Mouse (Mus musculus): ENCODE measurements around the gene Cyth4.

Gene Cyth4

DNA sequence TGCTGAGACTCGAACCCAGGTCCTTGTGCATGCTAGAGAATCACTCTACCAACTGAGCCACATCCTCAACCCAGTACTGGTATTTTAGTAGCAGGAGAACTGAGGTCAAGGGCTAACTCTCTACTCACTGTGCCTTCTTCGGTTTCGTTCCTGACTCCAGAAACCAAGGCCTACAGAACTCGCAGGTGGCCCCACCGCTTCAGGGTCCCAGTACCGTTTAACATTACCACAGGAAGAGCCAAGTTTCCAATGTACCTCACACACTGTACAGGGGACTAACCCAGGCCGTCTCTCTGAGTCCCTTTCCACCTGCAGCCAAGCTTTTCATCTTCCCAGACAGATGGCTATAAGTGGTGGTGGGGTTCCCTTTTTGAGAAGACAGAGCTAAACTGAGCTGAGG, 11.4 kb upstream of the Cyth4 start:
- DNase-seq (ENCODE audit: low read depth, low spot score) = no peak

DNA sequence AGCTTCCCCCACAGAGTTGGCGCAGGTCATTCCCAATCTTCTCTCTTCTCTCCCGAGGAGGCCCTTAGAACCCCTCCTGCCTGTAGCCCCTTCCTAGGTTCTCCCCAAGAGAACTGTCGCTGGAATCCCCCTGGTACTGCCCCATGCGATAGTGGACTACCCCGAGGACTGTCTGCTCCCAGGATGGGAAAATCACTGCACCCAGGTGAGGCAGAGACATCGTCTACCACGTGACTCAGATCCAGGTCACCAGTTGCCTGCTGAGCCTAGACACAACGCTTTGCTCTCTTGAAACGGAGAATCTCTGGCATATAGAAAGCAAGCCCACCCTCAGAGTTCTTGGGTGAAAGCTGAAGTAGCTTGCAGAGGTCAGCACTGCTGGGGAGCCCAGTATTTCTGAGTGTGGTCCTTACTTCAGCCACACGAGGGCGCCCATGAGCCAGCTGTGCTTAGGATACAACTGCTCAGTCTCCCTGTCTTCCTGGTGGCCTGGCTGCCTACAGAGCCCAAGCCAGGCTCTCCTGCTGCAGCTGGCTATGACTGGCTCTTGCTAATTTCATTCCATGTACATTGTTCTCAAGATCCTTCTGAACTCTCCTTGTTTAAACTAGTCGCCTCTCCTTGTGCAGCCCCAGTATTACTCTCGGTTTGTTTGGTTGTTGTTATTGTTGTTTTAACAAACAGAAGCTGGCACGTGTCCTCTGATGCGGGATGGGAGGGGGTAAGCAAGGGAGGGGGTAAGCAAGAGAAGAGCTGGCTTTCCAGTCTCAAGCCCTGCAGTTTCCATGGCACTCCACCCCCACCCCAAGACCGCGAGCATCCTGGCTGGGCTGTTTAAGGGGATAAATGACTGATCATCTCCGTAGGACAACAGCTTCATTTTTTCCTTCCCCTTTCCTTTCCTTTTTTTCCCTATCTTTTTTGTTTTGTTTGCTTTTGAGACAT, 9.5 kb upstream of the Cyth4 start:
- DNase-seq (ENCODE audit: low read depth, low spot score) = peak; percentile 91

DNA sequence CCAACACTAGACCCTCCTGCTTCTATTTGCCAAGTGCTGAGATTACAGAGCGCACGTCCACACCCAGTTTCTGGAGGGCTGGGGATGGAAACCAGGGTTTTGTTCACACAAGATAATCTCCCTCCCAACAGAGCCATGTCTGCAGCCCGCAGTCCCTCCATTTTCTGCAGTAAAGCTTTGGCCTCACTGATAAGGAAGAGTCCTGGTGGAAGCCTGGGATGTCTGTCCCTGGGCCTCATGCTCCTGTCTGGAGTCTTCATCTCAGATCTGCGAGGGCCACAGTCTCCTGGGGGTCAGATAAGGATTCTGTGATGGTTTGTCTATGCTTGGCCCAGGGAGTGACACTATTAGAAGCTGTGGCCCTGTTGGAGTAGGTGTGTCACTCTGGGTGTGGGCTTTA, 8.8 kb upstream of the Cyth4 start:
- DNase-seq (ENCODE audit: low read depth, low spot score) = no peak

GRCm38 (mm10) chr15:78588900-78589299, 7.9 kb upstream of the Cyth4 start:
- no peak for DNase-seq (ENCODE audit: low read depth, low spot score)

GRCm38 (mm10) chr15:78589936-78590335, 6.9 kb upstream of the Cyth4 start:
- DNase-seq (ENCODE audit: low read depth, low spot score) = no peak

DNA sequence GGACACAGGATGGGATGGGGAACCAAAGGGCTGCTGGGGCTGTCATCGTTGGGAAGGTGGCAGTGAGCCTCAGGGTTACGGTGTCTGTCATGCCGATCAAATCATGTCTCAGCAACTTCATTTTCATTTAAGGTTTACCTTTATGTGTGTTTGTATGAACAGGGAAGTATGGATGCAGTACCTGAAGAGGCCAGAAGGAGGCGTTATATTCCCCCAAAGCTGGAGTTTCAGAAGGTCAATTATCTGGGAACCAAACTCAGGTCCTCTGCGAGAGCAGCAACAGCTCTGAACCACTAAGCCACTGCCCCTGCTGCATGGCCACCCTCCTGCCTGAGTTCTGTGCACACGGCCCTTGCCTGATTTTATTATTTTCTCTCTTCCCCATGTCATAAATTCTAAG, 6.1 kb upstream of the Cyth4 start:
- peak; percentile 56 for DNase-seq (ENCODE audit: low read depth, low spot score)

GRCm38 (mm10) chr15:78591680-78592451, 5.0 kb upstream of the Cyth4 start:
- peak; percentile 79 for DNase-seq (ENCODE audit: low read depth, low spot score)

DNA sequence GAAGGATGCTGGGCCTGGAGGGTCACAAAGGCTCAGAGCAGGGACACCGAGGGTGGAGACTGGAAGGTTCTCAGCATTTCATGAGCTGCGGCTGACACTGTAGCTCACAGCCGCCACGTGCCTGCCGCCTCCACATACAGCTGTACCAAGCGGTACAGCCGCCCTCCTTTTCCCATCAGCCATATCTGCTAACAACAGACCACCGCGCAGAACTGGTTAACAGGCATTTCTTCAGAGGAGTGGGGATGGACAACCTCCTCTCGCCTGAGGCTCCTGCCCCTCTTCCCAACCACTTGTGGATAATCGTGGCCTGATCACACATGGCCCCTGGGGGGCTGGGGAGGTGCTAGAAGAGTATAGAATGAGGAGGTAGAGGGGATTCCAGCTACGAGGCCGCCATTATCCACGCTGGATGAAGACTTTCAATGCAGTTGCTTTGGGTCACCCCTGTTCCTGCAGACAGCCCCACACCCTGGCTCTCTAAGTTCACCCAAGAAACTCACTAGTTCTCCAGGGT, 4.3 kb upstream of the Cyth4 start:
- DNase-seq (ENCODE audit: low read depth, low spot score) = peak; percentile 61

DNA sequence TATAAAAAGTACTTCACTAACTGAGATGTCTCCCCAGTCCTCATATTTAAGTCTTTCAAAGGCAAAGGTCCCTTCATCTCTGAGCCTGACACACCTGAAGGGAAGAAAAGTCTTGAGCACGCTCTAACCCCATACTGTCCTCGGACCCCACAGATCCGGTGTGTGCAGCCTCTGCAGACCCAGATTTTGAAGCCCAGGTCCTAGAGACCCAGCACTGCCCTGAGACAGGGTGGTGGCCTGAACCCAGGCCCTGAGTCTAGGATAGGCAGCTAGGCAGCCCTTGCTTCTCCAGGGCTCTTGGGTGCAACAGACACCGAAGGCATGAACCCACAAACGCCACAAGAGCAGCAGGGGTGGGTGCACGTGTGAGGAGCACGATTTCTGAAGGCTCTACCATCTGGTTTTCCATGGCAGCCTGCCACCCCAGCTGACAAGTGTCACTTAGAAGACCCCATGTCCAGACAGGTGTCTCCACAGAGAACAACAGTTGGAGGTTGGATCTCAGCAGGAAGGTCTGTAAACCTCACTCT, 2.9 kb upstream of the Cyth4 start:
- no peak for DNase-seq (ENCODE audit: low read depth, low spot score)

DNA sequence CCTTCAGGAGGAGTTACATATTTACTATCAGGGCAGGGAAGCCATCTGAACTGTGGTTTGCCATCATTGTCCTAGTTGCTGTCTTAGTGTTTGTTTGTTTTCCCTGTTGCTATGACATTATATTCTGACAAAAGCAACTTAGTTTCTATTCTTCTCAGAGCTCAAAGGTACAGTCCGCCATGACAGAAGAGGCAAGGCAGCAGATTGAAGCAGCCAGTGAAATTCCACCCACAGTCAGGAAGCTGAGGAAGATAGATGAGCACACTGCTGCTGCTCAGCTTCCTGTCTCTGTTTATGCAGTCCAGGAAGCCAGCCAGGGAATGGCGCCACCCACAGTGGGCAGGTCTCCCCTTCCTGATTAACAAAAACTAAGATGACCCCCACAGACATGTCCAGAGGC, 2.0 kb upstream of the Cyth4 start:
- peak; percentile 80 for DNase-seq (ENCODE audit: low read depth, low spot score)

- peak; percentile 57 for DNase-seq (ENCODE audit: low read depth, low spot score)
These were observed 1.4 kb upstream of the Cyth4 start for GRCm38 (mm10) chr15:78595468-78595867.

GRCm38 (mm10) chr15:78596504-78596903, 343 bp upstream of the Cyth4 start:
- no peak for DNase-seq (ENCODE audit: low read depth, low spot score)

DNA sequence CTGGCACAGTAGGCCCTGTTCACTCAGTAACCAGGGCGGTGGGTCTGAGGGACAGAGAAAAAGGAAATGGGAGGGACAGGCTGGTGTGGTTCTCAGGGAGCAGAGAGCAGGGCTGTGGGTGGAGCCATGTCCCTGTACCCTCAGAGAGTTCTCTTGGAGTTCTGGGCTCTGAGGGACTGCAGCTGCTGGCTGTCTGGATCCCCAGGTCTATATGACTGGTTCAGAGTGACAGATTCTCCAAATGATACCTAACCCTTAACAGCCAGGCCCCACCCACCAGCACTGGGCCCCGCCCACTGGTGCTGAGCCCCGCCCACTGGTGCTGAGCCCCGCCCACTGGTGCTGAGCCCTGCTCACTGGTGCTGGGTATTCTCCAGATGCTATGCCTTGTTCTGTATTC, 882 bp downstream of the Cyth4 start:
- DNase-seq (ENCODE audit: low read depth, low spot score) = peak; percentile 83

DNA sequence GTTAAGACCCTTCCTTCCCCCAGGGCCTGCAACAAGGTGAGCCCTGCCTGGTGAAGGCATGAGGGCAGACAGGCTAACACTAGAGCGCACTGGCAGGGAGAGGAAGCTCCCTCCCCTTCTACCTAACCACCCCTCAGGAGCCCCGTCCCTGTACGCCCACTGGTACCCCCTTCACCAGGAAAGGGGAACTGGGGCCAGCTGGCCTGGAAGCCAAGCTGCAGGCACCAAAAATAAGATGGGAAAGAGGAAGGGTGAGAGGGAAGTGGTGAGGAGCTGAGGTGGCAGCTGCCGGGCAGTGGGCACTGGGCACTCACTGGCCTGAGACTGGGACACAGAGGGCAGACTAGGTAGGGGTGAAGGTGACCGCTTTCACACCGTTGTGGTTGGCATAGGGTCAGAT, 2.3 kb downstream of the Cyth4 start:
- no peak for DNase-seq (ENCODE audit: low read depth, low spot score)

- no peak for DNase-seq (ENCODE audit: low read depth, low spot score)
These were observed 2.8 kb downstream of the Cyth4 start for GRCm38 (mm10) chr15:78599529-78600193.

DNA sequence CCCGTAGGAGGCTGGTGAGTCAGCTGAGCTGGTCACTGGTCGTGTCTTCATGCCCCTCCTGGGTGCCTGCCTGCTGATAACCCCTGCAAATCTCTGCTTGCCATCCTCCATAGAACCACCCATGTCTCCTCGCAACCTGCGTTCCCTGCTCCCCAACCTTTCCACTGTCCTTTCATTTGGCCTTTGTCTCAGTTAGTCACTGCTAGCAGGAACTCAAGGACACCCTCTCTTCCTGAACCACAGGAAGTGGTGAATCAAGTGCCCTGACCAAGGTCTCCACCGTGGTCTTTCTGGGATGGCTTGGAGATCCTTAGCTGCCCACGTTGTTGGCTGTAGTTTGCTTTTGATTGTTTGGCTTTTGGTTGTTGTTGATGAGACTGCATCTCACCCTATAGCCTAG, 4.3 kb downstream of the Cyth4 start:
- DNase-seq (ENCODE audit: low read depth, low spot score) = no peak

DNA sequence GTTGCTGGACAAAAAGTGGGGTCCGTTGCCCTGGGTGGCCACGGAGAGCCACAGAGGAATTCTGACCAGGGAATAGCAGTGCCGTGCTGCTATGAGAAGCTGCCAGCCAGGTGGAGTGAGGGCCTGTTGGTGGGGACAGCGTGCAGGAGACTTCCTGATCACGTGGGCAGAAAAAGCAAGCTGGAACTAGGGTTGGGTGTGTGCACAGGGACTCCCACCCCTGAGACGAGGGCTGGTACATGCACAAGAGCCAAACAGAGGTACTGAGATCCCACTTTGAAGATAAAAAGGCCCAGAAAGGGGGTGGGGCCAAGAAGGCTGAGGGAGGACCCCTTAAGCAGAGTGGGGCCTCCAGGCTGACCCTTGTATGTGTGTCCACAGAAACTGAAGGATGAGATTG, 7.4 kb downstream of the Cyth4 start:
- no peak for DNase-seq (ENCODE audit: low read depth, low spot score)

- DNase-seq (ENCODE audit: low read depth, low spot score) = peak; percentile 53
These were observed 8.5 kb downstream of the Cyth4 start for GRCm38 (mm10) chr15:78605371-78605791.

DNA sequence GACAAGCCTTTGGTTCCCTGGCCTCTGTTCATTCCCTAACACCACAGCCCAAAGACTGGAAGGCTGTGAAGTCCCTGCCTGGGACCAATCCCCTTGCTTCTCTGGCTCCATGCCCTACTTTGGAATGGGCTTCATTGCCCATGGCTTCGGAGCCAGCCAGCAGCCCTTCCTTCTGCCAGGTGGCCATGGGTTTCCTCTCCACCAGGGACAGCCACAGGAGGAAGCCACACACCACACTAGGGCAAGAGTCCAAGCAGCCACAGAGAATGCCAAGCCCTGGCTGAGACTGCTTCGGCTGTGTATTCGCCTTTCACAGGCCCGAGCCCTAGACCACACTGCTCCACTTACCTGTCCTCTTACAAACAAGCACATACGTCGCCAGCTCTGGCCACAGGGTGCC, 9.2 kb downstream of the Cyth4 start:
- no peak for DNase-seq (ENCODE audit: low read depth, low spot score)

DNA sequence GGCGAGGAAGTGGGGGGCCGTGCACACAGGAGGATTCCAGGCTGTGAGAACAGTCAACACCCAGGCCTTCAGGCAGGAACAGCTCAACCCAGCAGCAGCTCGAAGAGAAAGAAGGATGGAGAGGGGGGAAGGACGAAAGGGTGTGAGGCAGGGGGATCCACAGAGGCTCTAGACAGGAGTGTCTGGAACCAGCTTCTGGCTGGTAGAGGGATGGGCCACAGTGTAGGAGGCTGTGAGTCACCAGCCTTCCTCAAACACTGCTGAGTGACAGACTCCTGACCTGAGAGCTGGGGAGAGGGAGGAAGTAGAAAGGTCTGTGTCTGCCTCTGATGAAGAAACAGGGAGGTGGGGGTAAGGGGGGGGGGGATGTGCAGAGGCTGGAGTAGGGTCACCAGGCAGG, 10.6 kb downstream of the Cyth4 start:
- peak; percentile 79 for DNase-seq (ENCODE audit: low read depth, low spot score)

- peak; percentile 52 for DNase-seq (ENCODE audit: low read depth, low spot score)
These were observed 14.0 kb downstream of the Cyth4 start for GRCm38 (mm10) chr15:78610705-78611462.
